Mouse (Mus musculus): ENCODE data around the gene Hoxc11.

Hoxc11 gene

GRCm38 (mm10) chr15:102937036-102937666 lies 17.1 kb upstream of the Hoxc11 start:
- DNase-seq (ENCODE audit: low spot score) = no peak

- DNase-seq (ENCODE audit: low spot score) = no peak
These were observed 14.7 kb upstream of the Hoxc11 start for GRCm38 (mm10) chr15:102939256-102940155.

- DNase-seq (ENCODE audit: low spot score) = no peak
These were observed 11.3 kb upstream of the Hoxc11 start for GRCm38 (mm10) chr15:102942739-102943467.

GRCm38 (mm10) chr15:102943468-102943813 lies 10.8 kb upstream of the Hoxc11 start:
- DNase-seq (ENCODE audit: low spot score) = no peak

GRCm38 (mm10) chr15:102945185-102946077 lies 8.8 kb upstream of the Hoxc11 start:
- DNase-seq (ENCODE audit: low spot score) = no peak

GRCm38 (mm10) chr15:102947276-102947675 lies 7.0 kb upstream of the Hoxc11 start:
- DNase-seq (ENCODE audit: low spot score) = no peak

- no peak for DNase-seq (ENCODE audit: low spot score)
These were observed 5.4 kb upstream of the Hoxc11 start for GRCm38 (mm10) chr15:102948842-102949241.

GRCm38 (mm10) chr15:102949696-102950095 lies 4.5 kb upstream of the Hoxc11 start:
- no peak for DNase-seq (ENCODE audit: low spot score)

- no peak for DNase-seq (ENCODE audit: low spot score)
These were observed 3.4 kb upstream of the Hoxc11 start for GRCm38 (mm10) chr15:102950877-102951276.

- DNase-seq (ENCODE audit: low spot score) = no peak
These were observed 666 bp upstream of the Hoxc11 start for GRCm38 (mm10) chr15:102953561-102953960.

GRCm38 (mm10) chr15:102955007-102955382 lies 768 bp downstream of the Hoxc11 start:
- no peak for DNase-seq (ENCODE audit: low spot score)

- DNase-seq (ENCODE audit: low spot score) = no peak
These were observed 1.8 kb downstream of the Hoxc11 start for GRCm38 (mm10) chr15:102955833-102956640.

- no peak for DNase-seq (ENCODE audit: low spot score)
These were observed 2.7 kb downstream of the Hoxc11 start for GRCm38 (mm10) chr15:102956906-102957305.

- DNase-seq (ENCODE audit: low spot score) = no peak
These were observed 5.5 kb downstream of the Hoxc11 start for GRCm38 (mm10) chr15:102959663-102960191.

GRCm38 (mm10) chr15:102961728-102962127 lies 7.5 kb downstream of the Hoxc11 start:
- DNase-seq (ENCODE audit: low spot score) = no peak

- DNase-seq (ENCODE audit: low spot score) = peak; percentile 52
These were observed 8.3 kb downstream of the Hoxc11 start for GRCm38 (mm10) chr15:102962492-102962891.

GRCm38 (mm10) chr15:102963259-102963658 lies 9.0 kb downstream of the Hoxc11 start:
- DNase-seq (ENCODE audit: low spot score) = no peak

GRCm38 (mm10) chr15:102963671-102964640 lies 9.7 kb downstream of the Hoxc11 start:
- no peak for DNase-seq (ENCODE audit: low spot score)

All from retina, embryonic 14.5 days (tissue).